Mouse (Mus musculus) retina, embryonic 14.5 days (tissue): ENCODE measurements around the gene Proser3.
A peak's percentile ranks its signal among the peaks of the same experiment; 100 is the strongest.
"Not testable (repeated sequence)": the region's sequence is repeated elsewhere in the genome, so short reads cannot be mapped to it uniquely, and the experiment has no call there.

Experiments
- DNase-seq: peaks from one replicate; pipeline ENCODE4 v3.0.0-alpha.2; 2015; ENCODE audit warnings: low spot score

The Proser3 gene

DNA sequence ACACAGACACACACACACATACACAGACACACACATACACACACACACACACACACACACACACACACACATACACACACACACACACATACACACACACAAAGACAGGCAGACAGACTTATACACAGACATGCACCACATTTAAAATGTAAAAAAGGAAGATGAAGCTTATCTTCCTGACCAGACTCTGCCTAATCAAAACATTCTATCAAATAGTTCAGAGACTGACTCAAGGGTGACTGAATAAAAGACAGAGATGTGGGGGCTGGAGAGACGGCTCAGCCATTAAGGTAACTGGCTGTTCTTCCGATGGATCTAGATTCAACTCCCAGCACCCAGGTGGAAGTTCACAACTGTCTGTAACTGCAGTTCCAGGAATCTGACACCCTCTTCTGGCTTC is 7.8 kb downstream of the Proser3 start:
- no peak for DNase-seq

- no peak for DNase-seq
Measured at GRCm38 (mm10) chr7:30540572-30540971, 11.5 kb downstream of the Proser3 start.

GRCm38 (mm10) chr7:30534633-30535577 is 17.2 kb downstream of the Proser3 start, which contains the start of gene Arhgap33:
TSS of gene Arhgap33 (minus strand) at chr7:30535060.
- peak; percentile 99 for DNase-seq

DNA sequence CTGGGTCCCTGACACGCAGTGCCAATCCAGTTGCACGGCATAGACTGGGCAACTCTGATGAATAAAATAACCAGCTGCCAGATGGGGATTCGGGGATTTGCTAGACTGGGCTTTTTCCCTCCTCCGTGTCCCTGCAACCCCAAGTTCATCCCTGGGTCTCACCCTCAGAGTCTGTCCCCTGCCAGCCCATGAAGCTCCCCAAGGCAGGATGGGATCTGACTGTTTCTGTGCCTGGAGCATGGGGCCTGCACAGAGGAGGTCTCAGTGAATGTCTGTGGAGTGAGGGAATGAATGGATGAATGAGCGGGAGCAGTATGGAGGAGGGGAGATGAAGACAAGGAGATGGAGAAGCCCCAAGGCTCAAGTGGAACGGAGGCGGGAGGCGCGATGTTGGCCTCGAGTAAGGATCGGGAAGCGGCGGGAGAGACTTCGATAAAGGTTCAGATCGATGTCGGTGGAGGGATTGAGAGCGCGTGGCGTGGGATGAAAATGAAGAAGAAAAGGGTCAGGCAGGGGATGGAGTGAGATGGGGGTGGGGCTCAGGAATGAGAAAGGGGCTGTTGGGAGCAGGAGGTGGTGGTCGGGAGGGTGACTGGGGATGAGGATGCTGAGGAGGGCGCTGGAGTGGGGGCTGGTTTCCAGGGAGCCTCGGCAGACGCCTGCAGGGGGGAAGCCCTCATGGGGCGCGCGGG is 18.0 kb downstream of the Proser3 start:
- peak; percentile 41 for DNase-seq

DNA sequence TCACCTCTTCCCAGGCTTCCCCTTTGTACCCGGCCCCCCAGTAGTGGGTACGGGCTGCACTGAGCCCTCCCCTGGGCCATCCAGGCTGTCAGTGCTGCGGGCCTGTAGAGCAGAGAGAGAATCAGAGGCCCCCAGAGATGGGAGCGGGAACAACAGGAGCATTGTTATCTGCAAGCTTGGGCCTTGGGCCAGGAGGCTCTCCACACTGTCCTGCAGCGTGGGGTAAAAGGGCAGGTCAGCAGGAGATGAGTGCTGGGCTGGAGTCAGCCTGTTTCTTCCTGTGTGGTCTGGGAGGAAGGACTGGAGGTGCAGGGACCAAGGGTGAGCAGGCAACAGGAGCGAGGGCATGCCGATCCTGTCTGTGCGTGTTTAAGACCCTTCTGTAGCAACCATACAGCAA is 19.2 kb downstream of the Proser3 start:
- DNase-seq: peak; percentile 74

- no peak for DNase-seq
Measured at GRCm38 (mm10) chr7:30531291-30531815, 20.7 kb downstream of the Proser3 start.

- no peak for DNase-seq
Measured at GRCm38 (mm10) chr7:30526981-30527380, 25.1 kb downstream of the Proser3 start.

GRCm38 (mm10) chr7:30526399-30526798 is 25.7 kb downstream of the Proser3 start:
- no peak for DNase-seq

DNA sequence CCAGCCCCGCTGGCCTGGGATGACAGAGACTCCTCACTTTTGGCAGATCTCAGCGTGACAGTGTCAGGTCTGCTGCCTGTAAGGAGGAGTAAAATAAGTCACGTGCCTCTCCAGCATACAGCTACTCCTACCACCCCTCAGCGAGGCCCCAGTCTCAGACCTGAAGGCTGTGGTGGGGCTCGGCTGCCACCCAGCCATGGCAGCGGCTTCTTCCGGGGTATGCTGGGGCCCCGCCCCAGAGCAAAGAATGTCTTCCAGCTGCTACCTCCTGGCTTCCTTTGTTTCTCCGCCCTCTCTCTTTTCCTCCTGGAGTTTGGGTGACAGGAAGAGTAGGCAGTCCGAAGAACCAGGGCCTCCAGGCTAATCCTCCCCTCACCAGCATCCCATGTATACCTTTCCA is 26.1 kb downstream of the Proser3 start:
- DNase-seq: no peak

- no peak for DNase-seq
Measured at GRCm38 (mm10) chr7:30524487-30524886, 27.6 kb downstream of the Proser3 start.

- DNase-seq: no peak
Measured at GRCm38 (mm10) chr7:30522871-30523270, 29.2 kb downstream of the Proser3 start.

DNA sequence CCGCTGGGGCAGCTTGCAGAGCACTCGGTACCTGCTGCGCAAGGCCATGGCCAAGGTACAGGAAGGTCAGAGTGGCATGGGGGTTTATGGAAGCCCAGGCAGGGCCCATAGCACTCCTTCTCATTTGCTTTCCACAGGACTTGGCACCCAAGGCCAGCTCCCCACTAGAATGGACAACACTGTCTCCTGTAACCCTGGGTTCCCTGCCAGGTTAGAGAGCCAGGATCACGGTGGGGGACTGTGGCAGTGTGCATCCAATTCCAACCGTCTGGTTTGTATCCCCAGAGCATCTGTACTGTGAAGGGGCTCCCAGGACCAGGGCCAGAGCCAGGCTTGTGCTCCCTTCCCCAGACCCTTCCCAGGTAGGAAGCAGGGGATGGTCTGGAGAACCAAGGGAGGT is 31.2 kb downstream of the Proser3 start:
- DNase-seq: no peak

- DNase-seq: no peak
Measured at GRCm38 (mm10) chr7:30520396-30520795, 31.7 kb downstream of the Proser3 start.

DNA sequence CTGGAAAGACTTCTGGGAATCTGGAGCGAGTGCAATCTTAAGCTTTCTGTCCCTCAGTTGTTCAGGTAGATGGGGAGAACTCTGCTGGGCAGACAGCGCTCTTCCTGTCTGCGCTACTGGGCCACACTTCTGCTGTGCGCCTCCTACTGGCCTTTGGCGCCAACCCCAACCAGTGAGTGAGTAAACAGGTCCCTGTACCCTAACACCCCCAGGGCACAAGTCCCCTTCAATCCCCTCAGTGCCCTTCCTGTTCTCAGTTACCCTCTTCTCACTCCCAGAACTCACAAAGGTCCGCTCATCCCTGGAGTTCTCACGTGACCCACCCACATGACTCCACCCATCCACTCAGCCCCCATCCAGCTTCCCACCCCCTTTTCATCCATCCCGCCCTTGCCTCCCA is 33.8 kb downstream of the Proser3 start:
- DNase-seq: no peak

DNA sequence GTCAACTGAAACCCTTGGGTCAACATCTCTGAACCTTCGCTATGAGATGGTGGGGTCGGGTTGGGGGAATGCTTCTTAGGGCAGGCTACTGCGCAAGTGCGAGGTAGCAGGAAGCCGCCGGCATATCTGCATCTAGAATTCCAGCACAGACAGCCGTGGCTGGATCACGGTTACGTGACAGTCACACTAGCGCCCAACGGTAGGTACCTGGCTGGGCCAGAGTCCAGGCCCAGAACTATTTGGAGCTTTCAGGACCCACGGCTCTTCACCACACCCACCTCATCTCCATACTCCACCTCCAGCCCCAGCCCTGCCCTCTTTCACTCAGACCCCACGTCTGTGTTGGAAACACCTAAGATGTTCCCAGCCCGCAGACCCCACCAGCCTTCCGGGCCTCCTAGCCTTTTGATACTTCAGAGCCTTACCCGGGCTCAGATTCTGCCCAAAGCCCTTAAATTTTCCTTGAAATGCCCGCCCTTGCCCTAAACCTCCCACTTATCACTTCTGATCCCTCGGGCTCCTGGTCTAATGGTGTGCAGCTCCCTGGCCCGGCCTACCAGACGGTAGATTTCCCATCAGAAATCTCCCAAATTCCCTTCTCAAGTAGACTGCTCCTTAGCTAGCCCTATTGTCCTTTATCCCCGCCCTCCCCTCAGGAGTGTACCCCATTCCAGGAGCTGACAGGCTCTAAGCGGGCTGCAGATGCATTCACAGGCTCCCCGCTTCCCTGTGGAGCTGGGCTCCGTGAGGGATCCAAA is 36.9 kb downstream of the Proser3 start:
- DNase-seq: no peak

GRCm38 (mm10) chr7:30508061-30508460 is 44.0 kb downstream of the Proser3 start:
- no peak for DNase-seq

DNA sequence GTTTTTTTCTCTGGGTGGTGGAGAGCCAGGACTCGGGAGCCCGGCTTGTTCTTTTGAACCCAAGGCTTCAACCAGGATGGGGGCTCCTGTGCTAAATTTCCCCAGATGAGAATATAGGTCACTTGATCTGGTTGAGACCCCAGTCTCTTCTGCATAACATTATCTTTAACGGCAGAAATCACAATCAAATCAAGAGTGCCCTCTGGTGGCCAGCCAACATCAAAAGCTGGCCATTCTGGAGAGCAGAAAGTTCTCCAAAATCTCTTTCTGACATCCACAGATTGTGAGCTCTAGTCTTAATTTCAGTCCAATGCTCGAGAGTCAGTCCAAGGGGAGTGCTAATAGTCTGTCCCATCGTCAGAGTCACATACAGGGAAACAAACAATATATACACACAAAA is 50.9 kb downstream of the Proser3 start:
- not testable (repeated sequence) for DNase-seq

- not testable (repeated sequence) for DNase-seq
Measured at GRCm38 (mm10) chr7:30495506-30496042, 56.5 kb downstream of the Proser3 start.

- no peak for DNase-seq
Measured at GRCm38 (mm10) chr7:30493401-30493931, 58.6 kb downstream of the Proser3 start, which contains the start of gene Prodh2. TSS of gene Prodh2 (plus strand) at chr7:30493622.

GRCm38 (mm10) chr7:30492765-30493164 is 59.3 kb downstream of the Proser3 start:
- DNase-seq: peak; percentile 83

GRCm38 (mm10) chr7:30490957-30491307 is 61.2 kb downstream of the Proser3 start:
- peak; percentile 37 for DNase-seq
